Mouse (Mus musculus) adrenal gland, postnatal 14 days (tissue): ENCODE data around the gene Sytl1. TPM values are rescaled to one million over a fixed set of nuclear protein-coding genes. Genes with fewer than 3 reads are reported as not detected.

Source experiments
- DNase-seq: peaks from one replicate; pipeline ENCODE4 v3.0.0; 2021; ENCODE audit warnings: mixed read lengths
- total RNA-seq: library from RNA; stranded (reverse); gene quantifications from 2 replicates; pipeline ENCODE4 v1.2.3, GENCODE M21; 2021

Sytl1 gene
- total RNA-seq, 1 experiment from 2014 or later: 5.3 TPM

- no peak for DNase-seq
These were observed 51.0 kb downstream of the Sytl1 start, which contains the start of the genes Cd164l2 and Gpr3 for GRCm38 (mm10) chr4:133211751-133212561. TSS of gene Cd164l2 (plus strand) at chr4:133212131. TSS of gene Gpr3 (minus strand) at chr4:133212536.

GRCm38 (mm10) chr4:133210788-133211390, 52.0 kb downstream of the Sytl1 start:
- no peak for DNase-seq

- DNase-seq: no peak
These were observed 52.7 kb downstream of the Sytl1 start for GRCm38 (mm10) chr4:133210023-133210787.

- DNase-seq: peak; percentile 68
These were observed 53.5 kb downstream of the Sytl1 start for GRCm38 (mm10) chr4:133209366-133209765.

- DNase-seq: no peak
These were observed 58.5 kb downstream of the Sytl1 start for GRCm38 (mm10) chr4:133204379-133204778.

GRCm38 (mm10) chr4:133203591-133203990, 59.3 kb downstream of the Sytl1 start:
- no peak for DNase-seq

Other genes with a start within 250 kb of the Sytl1 start
- 117 and 150 TPM in 2 replicates for gene Wasf2, start 132.6 kb downstream of the Sytl1 start, total RNA-seq
- gene Cd164l2, start 51.0 kb downstream of the Sytl1 start, total RNA-seq: 2.4 and 5.0 TPM in 2 replicates
- gene Gpr3, start 50.6 kb downstream of the Sytl1 start, total RNA-seq: 0.19 TPM in 2 replicates
- gene Map3k6, start 22.3 kb downstream of the Sytl1 start, total RNA-seq: 35.3 and 61.4 TPM in 2 replicates
- gene Tmem222, start 14.7 kb upstream of the Sytl1 start, total RNA-seq: 48.7 and 55.0 TPM in 2 replicates
- 53.3 and 55.1 TPM in 2 replicates for gene Wdtc1, start 90.4 kb upstream of the Sytl1 start, total RNA-seq
- gene Slc9a1, start 106.6 kb upstream of the Sytl1 start, total RNA-seq: 46.4 and 49.9 TPM in 2 replicates
- 0.67 and 2.0 TPM in 2 replicates for gene Tent5b, start 217.0 kb upstream of the Sytl1 start, total RNA-seq
- gene Trnp1, start 235.4 kb upstream of the Sytl1 start, total RNA-seq: 4.0 and 8.6 TPM in 2 replicates